Mouse (Mus musculus) midbrain, postnatal 0 days (tissue): ENCODE measurements around the gene Msrb2. TPM values are rescaled to one million over a fixed set of nuclear protein-coding genes. Genes with fewer than 3 reads are reported as not detected.
A peak's percentile ranks its signal among the peaks of the same experiment; 100 is the strongest.

Experiments used
- ATAC-seq: fragments of 200-750 bp; cut with Nextera tagmentation; 2 replicates; pipeline ENCODE4 v1.8.0; 2017; ENCODE audit warnings: moderate number of reproducible peaks, mild to moderate bottlenecking, moderate TSS enrichment, moderate library complexity; ENCODE audit not compliant: low FRiP score
- DNase-seq: peaks from one replicate; pipeline ENCODE4 v3.0.0-alpha.2; 2015; ENCODE audit warnings: low spot score
- H3K27ac ChIP-seq: fragments of 300-500 bp; sonication (generic); 2 replicates; pipeline ENCODE4 v1.5.1; 2014; ENCODE audit warnings: low read depth, mild to moderate bottlenecking, low read length, mixed read lengths
- H3K27me3 ChIP-seq: fragments of 300-500 bp; sonication (generic); 2 replicates; pipeline ENCODE4 v1.6.1; 2014; ENCODE audit warnings: low read length, control low read depth, mixed read lengths; ENCODE audit not compliant: insufficient read depth
- H3K36me3 ChIP-seq: fragments of 300-500 bp; sonication (generic); 2 replicates; pipeline ENCODE4 v1.6.1; 2014; ENCODE audit warnings: low read length, control low read depth, mixed read lengths; ENCODE audit not compliant: insufficient read depth
- H3K4me1 ChIP-seq: fragments of 300-500 bp; sonication (generic); 2 replicates; pipeline ENCODE4 v1.6.1; 2014; ENCODE audit warnings: mild to moderate bottlenecking, control low read depth, antibody characterized with exemption, low read length, mixed read lengths; ENCODE audit not compliant: insufficient read depth
- H3K4me2 ChIP-seq: fragments of 300-500 bp; sonication (generic); 2 replicates; pipeline ENCODE4 v1.6.1; 2014; ENCODE audit warnings: low read depth, mild to moderate bottlenecking, low read length, mixed read lengths; ENCODE audit not compliant: poor library complexity, severe bottlenecking
- H3K4me3 ChIP-seq: fragments of 300-500 bp; sonication (generic); 2 replicates; pipeline ENCODE4 v1.5.1; 2014; ENCODE audit warnings: low read depth, mild to moderate bottlenecking, low read length, moderate library complexity
- H3K9ac ChIP-seq: fragments of 300-500 bp; sonication (generic); replicated peaks from 2 replicates; pipeline ENCODE4 v1.6.1; 2014; ENCODE audit warnings: mild to moderate bottlenecking, low read length, moderate library complexity, mixed read lengths; ENCODE audit not compliant: poor library complexity, severe bottlenecking
- H3K9me3 ChIP-seq: fragments of 300-500 bp; sonication (generic); 2 replicates; pipeline ENCODE4 v1.6.1; 2016; ENCODE audit warnings: low read length, control low read depth
- CTCF ChIP-seq: IDR thresholded peaks from 2 replicates; pipeline ENCODE4 v1.5.1; 2016; ENCODE audit warnings: antibody characterized with exemption, mild to moderate bottlenecking
- WGBS: fragments of 180-500 bp; shearing (Covaris S2); extraction: QIAGEN DNeasy Blood & Tissue Kit; methylation state at CpG from one replicate; pipeline ENCODE4 v1.1.7; 2014; 5-methylcytosine and 5-hydroxymethylcytosine counted together
- polyA plus RNA-seq: library from polyadenylated mRNA; unstranded; fragments of >200 nt; fragmentation: Nextera tagmentation; extraction: Ambion mirVana; gene quantifications from 2 replicates; pipeline ENCODE4 v1.2.1, GENCODE M21; 2015
- total RNA-seq: library from RNA; depleted of rRNA; stranded (reverse); fragments of >200 nt; gene quantifications from 2 replicates; pipeline ENCODE4 v1.2.3, GENCODE M21; 2014

Gene Msrb2
- total and polyA plus RNA-seq, 2 experiments from 2014 or later, result 8.3 to 8.9 TPM

GRCm38 (mm10) chr2:19392793-19393192 is 21.6 kb downstream of the Msrb2 start:
- H3K4me3 ChIP-seq, result no peak overlapping the region
- no peaks in the 10 kb centered on the region for H3K36me3 ChIP-seq
- no peaks in the 10 kb centered on the region for H3K4me1 ChIP-seq
- ATAC-seq (no peak), DNase-seq (no peak)
- WGBS, result 21% methylated on average over 2 of the region's 2 CpGs
- H3K9ac ChIP-seq, result no peak overlapping the region
- no peaks in the 10 kb centered on the region for H3K27me3 ChIP-seq
- 0 out of 2 replicates have a peak, but pooled peaks cover 2% of the 10 kb centered on the region for H3K9me3 ChIP-seq
- no peak overlapping the region for H3K4me2 ChIP-seq
- H3K27ac ChIP-seq, result no peak overlapping the region
- no peak for TF ChIP-seq CTCF

- no peak overlapping the region for H3K4me2 ChIP-seq
- TF ChIP-seq CTCF, result no peak
- ATAC-seq (no peak), DNase-seq (no peak)
- no peaks in the 10 kb centered on the region for H3K4me1 ChIP-seq
- H3K27me3 ChIP-seq, result no peaks in the 10 kb centered on the region
- H3K36me3 ChIP-seq, result no peaks in the 10 kb centered on the region
- 66% methylated on average over 5 of the region's 5 CpGs for WGBS
- H3K4me3 ChIP-seq, result no peak overlapping the region
- H3K9me3 ChIP-seq, result no peaks in the 10 kb centered on the region
- H3K27ac ChIP-seq, result no peak overlapping the region
- no peak overlapping the region for H3K9ac ChIP-seq
Measured at GRCm38 (mm10) chr2:19405409-19405808, 34.2 kb downstream of the Msrb2 start.

DNA sequence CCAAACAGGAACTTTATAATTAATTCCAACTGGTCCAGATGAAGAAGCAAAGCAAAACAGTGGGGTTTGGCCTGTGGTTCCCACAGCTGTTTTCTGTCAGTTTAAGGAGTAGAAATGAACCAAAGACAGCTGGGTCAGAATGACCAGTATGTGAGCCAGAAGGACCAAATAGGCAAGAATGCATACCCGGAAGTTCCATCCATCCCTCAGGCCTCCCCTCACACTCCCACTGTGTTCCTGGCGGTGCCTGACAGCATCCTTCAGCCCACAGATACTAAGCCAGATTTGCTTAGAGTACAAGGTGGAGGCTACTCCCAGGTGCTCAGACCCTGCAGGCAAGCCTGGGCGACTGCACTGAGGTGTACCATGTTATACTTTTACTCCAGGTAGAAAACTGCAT is 35.3 kb downstream of the Msrb2 start:
- Histone ChIP-seq H3K9me3 (no peaks in the 10 kb centered on the region), H3K4me3 (no peak overlapping the region), H3K27ac (no peak overlapping the region), H3K36me3 (no peaks in the 10 kb centered on the region), H3K9ac (no peak overlapping the region), H3K4me2 (no peak overlapping the region), H3K27me3 (no peaks in the 10 kb centered on the region), H3K4me1 (no peaks in the 10 kb centered on the region)
- DNase-seq (no peak), ATAC-seq (no peak)
- 66% methylated on average over 3 of the region's 3 CpGs for WGBS
- TF ChIP-seq CTCF, result no peak

DNA sequence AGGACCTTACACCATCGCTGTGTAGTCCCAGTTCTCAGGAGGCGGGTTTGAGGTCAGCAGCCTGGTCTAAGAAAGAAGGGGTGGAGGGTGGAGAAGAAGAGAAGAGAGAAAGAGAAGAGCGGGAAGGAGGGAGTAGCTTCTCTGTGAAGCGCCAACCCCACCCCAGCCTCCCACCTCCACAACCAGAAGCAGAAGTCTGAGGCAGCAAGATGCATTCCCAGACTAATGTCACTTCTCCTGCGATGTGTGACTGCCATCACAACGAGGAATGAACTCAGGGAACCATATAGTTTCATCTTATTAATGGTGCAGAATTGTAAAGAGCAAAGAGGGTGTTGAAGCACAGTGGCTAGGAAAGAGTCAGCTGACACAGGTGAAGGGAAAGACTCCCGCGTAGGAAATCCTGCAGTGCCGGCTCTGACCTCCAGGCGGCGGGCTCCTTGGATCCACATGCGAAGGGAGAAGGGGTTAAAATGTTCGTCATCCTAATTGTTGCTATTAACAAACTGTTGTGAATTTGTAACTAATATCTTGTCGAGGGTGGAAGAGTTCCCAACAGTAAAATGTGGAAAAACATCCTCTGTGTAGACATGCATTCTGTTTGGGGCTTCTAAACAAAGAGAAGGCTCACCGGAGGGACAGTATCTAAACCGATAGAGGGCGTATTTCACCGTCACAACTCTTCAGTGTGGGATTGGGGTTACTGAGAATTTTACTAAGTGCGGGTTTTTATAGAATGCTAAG is 43.2 kb downstream of the Msrb2 start:
- peak overlapping the region; percentile 42 for H3K4me2 ChIP-seq
- H3K27ac ChIP-seq, result no peak overlapping the region
- no peaks in the 10 kb centered on the region for H3K4me1 ChIP-seq
- H3K9me3 ChIP-seq, result no peaks in the 10 kb centered on the region
- H3K27me3 ChIP-seq, result peaks cover 3% of the 10 kb centered on the region; the same call in 1 of the 2 replicates
- H3K9ac ChIP-seq, result no peak overlapping the region
- peak overlapping the region; percentile 29 for H3K4me3 ChIP-seq
- 17% methylated on average over 19 of the region's 19 CpGs for WGBS
- ATAC-seq (peak; percentile 64), DNase-seq (peak; percentile 71)
- TF ChIP-seq CTCF, result peak; percentile 89
- H3K36me3 ChIP-seq, result no peaks in the 10 kb centered on the region

DNA sequence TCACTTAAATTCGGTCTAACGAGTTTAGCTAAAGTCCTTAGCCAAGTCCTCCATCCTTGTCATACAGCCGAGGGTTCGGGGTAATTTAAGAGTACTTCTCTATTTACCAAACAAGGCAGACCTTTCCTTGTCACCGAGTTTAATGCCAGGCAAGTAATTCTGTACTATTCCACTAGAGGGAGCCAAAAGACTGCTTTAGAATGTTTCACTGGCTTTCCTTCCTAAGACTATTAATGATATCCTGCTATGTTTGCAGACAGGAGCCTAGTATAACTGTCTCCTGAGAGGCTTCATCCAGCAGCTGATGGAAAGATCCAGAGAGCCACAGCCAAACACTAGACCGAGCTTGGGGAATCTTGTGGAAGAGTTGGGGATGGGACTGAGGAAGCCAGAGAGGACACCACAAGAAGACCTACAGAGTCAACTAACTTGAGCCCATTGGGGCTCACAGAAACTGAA is 43.9 kb downstream of the Msrb2 start:
- H3K9ac ChIP-seq, result no peak overlapping the region
- H3K4me1 ChIP-seq, result no peaks in the 10 kb centered on the region
- peaks cover 3% of the 10 kb centered on the region; the same call in 1 of the 2 replicates for H3K27me3 ChIP-seq
- no peak overlapping the region for H3K27ac ChIP-seq
- no peaks in the 10 kb centered on the region for H3K9me3 ChIP-seq
- H3K36me3 ChIP-seq, result no peaks in the 10 kb centered on the region
- peak; percentile 89 for TF ChIP-seq CTCF
- peak; percentile 74 for ATAC-seq
- peak; percentile 94 for DNase-seq
- H3K4me2 ChIP-seq, result peak overlapping the region; percentile 42
- H3K4me3 ChIP-seq, result peak overlapping the region; percentile 29
- WGBS, result 1% methylated on average over 6 of the region's 6 CpGs

DNA sequence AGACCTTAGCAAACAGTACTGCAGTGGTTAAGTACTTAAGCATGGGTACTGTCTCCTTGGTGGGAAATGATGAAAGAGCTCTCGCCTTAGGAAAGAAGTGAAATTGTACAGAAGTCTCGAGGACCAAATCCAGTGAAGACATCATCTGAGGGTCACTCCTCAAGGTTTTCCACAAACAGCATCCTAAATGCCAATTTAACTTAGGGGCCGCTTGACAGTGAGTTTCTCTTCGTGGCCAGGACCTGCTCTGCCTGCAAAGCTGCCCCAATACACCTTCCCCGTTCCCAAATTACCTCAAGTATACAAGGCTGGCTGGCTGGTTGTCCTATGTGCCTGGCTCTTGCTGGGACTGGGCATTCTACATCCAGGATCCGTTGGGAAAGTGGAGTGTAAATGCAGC is 44.8 kb downstream of the Msrb2 start:
- Histone ChIP-seq H3K4me3 (no peak overlapping the region), H3K27ac (no peak overlapping the region), H3K9ac (no peak overlapping the region), H3K4me2 (no peak overlapping the region), H3K4me1 (no peaks in the 10 kb centered on the region), H3K9me3 (no peaks in the 10 kb centered on the region), H3K36me3 (no peaks in the 10 kb centered on the region), H3K27me3 (peaks cover 3% of the 10 kb centered on the region; the same call in 1 of the 2 replicates)
- 68% methylated on average over 6 of the region's 6 CpGs for whole genome bisulfite sequencing
- no peak for TF ChIP-seq CTCF
- DNase-seq (no peak), ATAC-seq (no peak)
